Mouse (Mus musculus): ENCODE measurements at regions not wholly inside any gene's neighbourhood (a gene's known extent, or its start where the extent isn't known, plus 50 kb on each side); places are given as distances from the start of the nearest gene placed in this dataset.

DNA sequence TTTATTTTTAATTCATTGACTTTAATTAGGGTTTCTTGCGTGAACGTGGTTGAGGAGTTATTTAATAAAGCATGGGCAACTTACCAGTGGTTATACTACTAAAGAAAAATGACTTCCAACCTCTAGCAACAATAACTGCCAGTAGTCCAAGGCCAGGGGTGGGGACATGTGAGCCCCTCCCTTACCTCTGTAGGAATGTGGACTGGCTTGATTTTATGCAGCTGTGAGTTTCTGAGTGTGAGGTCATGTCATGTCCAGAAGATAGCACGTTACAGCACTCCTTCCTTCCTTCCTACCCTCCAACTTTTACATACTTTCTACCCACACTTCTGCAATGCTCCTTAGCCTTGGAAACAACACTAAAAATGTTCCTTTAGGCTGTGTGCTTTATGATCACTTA lies 63.6 kb upstream of the Cd93 start:
- Histone ChIP-seq H3K27me3 (ENCODE audit: control insufficient read depth, insufficient read depth, low read length) (no peaks in the 10 kb centered on the region), H3K27ac (ENCODE audit: low read depth, low read length) (no peak overlapping the region), H3K36me3 (ENCODE audit: control insufficient read depth, insufficient read depth, low read length) (no peaks in the 10 kb centered on the region), H3K4me1 (ENCODE audit: control insufficient read depth, insufficient read depth, low read length) (no peaks in the 10 kb centered on the region), H3K4me3 (ENCODE audit: low read depth, low read length) (no peak overlapping the region), H3K9me3 (ENCODE audit: control insufficient read depth, low read length) (no peaks in the 10 kb centered on the region), H3K9ac (ENCODE audit: low read length) (no peak overlapping the region), H3K4me2 (ENCODE audit: low read depth) (no peak overlapping the region)
- DNase-seq (ENCODE audit: low spot score) = no peak
- 82% methylated on average over 3 of the region's 3 CpGs for WGBS
- ATAC-seq (ENCODE audit: insufficient read depth, low FRiP score, low TSS enrichment) = no peak

DNA sequence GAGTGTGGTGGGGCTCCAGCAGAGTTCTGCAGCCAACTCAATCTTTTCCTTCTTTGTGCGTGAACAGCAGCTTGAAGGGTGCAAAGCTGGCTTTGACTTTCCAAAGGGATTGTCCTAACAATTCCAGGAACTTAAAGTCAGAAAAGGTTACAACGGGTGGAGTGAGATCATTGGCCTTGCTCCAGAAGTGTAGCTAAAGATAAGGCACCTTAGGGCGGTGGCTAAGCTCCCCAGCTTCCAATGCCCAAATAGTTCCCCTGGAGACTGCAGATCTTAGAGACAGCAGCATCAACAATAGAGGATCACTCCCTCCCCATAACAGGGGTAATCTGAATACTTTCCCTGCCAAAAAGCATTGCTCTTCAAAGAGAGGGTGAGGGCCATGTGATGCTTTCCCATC lies 62.3 kb upstream of the Cd93 start:
- no peak for DNase-seq (ENCODE audit: low spot score)
- Histone ChIP-seq H3K4me1 (ENCODE audit: control insufficient read depth, insufficient read depth, low read length) (no peaks in the 10 kb centered on the region), H3K27me3 (ENCODE audit: control insufficient read depth, insufficient read depth, low read length) (no peaks in the 10 kb centered on the region), H3K4me2 (ENCODE audit: low read depth) (no peak overlapping the region), H3K4me3 (ENCODE audit: low read depth, low read length) (no peak overlapping the region), H3K27ac (ENCODE audit: low read depth, low read length) (no peak overlapping the region), H3K9ac (ENCODE audit: low read length) (no peak overlapping the region), H3K36me3 (ENCODE audit: control insufficient read depth, insufficient read depth, low read length) (no peaks in the 10 kb centered on the region), H3K9me3 (ENCODE audit: control insufficient read depth, low read length) (no peaks in the 10 kb centered on the region)
- ATAC-seq (ENCODE audit: insufficient read depth, low FRiP score, low TSS enrichment) = no peak
- 86% methylated on average over 3 of the region's 3 CpGs for WGBS

DNA sequence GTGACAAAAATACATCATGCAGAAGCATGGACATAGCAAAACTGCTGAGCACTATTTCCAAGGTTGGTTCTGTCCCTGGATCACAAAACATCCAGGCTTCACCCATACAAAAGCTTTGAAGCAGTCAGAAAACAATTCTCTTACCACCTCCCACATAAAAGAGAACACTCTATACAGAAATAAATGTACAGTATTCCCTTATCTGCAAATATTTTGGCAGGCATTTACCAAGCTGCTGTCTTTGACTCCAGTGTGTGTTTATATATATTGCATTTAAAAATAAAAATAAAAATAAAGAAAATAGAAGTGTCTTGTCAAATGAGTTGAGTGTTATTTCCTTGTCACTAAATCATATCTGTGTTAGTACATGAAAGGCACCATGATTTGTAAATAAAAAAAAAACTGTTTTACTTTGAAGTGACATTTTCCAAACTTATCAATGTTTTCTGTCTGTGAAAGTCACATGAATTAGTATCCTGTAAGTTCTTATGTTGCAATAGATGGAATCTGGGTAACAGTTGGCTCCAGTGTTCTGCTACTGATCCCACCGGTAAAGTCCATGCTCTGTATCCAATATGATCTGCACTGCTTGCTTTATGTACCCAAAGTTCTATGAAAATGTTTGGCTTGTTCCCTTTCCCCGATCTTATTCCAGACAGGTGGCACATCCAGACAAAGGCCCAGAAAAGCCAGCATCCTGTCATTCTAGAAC lies 59.9 kb upstream of the Cd93 start:
- Histone ChIP-seq H3K36me3 (ENCODE audit: control insufficient read depth, insufficient read depth, low read length) (no peaks in the 10 kb centered on the region), H3K4me1 (ENCODE audit: control insufficient read depth, insufficient read depth, low read length) (no peaks in the 10 kb centered on the region), H3K4me3 (ENCODE audit: low read depth, low read length) (no peak overlapping the region), H3K9ac (ENCODE audit: low read length) (no peak overlapping the region), H3K27me3 (ENCODE audit: control insufficient read depth, insufficient read depth, low read length) (no peaks in the 10 kb centered on the region), H3K4me2 (ENCODE audit: low read depth) (no peak overlapping the region), H3K27ac (ENCODE audit: low read depth, low read length) (no peak overlapping the region), H3K9me3 (ENCODE audit: control insufficient read depth, low read length) (no peaks in the 10 kb centered on the region)
- no peak for DNase-seq (ENCODE audit: low spot score)
- 95% methylated on average over 2 of the region's 2 CpGs for WGBS
- no peak for ATAC-seq (ENCODE audit: insufficient read depth, low FRiP score, low TSS enrichment)

DNA sequence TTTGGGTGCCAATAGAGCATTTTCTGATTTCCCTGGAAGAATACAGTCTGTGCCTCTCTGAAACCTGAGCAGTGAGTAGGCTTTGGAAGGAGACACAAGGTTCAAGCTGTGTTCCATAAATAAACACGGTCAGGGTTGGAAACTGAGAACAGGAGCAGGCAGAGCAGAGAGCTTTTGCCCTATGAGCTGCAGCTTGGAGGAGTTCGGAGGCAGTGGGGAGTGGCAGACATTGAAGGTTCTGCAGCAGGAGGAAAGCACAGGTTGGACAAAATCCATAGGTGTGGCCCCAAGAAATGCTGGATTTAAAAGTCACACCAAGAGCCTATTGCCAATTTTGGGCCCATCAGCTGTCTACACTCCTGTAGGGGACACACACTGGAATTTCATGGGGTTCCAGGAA lies 59.0 kb upstream of the Cd93 start:
- H3K27me3 ChIP-seq (ENCODE audit: control insufficient read depth, insufficient read depth, low read length) = no peaks in the 10 kb centered on the region
- no peak overlapping the region for H3K4me3 ChIP-seq (ENCODE audit: low read depth, low read length)
- H3K36me3 ChIP-seq (ENCODE audit: control insufficient read depth, insufficient read depth, low read length) = no peaks in the 10 kb centered on the region
- H3K9me3 ChIP-seq (ENCODE audit: control insufficient read depth, low read length) = no peaks in the 10 kb centered on the region
- no peak overlapping the region for H3K27ac ChIP-seq (ENCODE audit: low read depth, low read length)
- no peaks in the 10 kb centered on the region for H3K4me1 ChIP-seq (ENCODE audit: control insufficient read depth, insufficient read depth, low read length)
- ATAC-seq (ENCODE audit: insufficient read depth, low FRiP score, low TSS enrichment) = no peak
- 62% methylated on average over 2 of the region's 2 CpGs for WGBS
- no peak overlapping the region for H3K9ac ChIP-seq (ENCODE audit: low read length)
- DNase-seq (ENCODE audit: low spot score) = no peak
- H3K4me2 ChIP-seq (ENCODE audit: low read depth) = no peak overlapping the region

DNA sequence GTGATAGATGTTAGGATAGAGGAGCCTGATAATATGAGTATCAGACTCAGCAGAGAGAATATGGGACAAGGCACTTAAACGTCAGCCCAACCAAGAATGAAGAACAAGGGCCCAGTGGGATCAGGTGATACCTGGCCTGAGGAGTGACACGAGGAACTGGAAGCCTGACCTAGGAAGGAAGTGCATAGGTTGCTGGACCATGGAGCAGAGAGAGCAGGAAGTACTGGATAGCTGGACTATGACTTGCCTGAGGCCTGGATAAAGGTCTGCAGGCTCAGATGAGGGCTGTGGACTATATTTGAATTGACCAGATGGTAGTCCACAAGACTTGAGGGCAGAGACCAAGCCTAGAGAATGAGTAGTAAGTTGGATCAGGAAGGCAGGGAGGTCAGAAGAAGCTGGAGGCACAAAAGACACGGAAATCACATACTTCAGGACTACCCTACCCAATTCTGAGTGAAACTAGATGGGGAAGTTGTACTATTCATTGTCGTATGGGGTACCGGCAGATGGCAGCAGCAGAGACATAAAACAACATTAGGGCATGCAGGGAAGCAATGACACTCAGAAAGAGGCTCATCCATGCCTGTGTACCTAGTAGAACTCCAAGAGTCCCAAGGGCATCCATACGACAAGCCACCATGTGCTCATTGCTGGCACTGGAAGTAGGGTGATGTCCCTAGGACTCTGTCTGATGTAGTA lies 57.0 kb upstream of the Cd93 start:
- Histone ChIP-seq H3K27ac (ENCODE audit: low read depth, low read length) (no peak overlapping the region), H3K9me3 (ENCODE audit: control insufficient read depth, low read length) (no peaks in the 10 kb centered on the region), H3K4me3 (ENCODE audit: low read depth, low read length) (no peak overlapping the region), H3K4me1 (ENCODE audit: control insufficient read depth, insufficient read depth, low read length) (no peaks in the 10 kb centered on the region), H3K27me3 (ENCODE audit: control insufficient read depth, insufficient read depth, low read length) (no peaks in the 10 kb centered on the region), H3K4me2 (ENCODE audit: low read depth) (no peak overlapping the region), H3K36me3 (ENCODE audit: control insufficient read depth, insufficient read depth, low read length) (no peaks in the 10 kb centered on the region), H3K9ac (ENCODE audit: low read length) (no peak overlapping the region)
- DNase-seq (ENCODE audit: low spot score) = no peak
- 84% methylated on average over 6 of the region's 6 CpGs for WGBS
- no peak for ATAC-seq (ENCODE audit: insufficient read depth, low FRiP score, low TSS enrichment)

DNA sequence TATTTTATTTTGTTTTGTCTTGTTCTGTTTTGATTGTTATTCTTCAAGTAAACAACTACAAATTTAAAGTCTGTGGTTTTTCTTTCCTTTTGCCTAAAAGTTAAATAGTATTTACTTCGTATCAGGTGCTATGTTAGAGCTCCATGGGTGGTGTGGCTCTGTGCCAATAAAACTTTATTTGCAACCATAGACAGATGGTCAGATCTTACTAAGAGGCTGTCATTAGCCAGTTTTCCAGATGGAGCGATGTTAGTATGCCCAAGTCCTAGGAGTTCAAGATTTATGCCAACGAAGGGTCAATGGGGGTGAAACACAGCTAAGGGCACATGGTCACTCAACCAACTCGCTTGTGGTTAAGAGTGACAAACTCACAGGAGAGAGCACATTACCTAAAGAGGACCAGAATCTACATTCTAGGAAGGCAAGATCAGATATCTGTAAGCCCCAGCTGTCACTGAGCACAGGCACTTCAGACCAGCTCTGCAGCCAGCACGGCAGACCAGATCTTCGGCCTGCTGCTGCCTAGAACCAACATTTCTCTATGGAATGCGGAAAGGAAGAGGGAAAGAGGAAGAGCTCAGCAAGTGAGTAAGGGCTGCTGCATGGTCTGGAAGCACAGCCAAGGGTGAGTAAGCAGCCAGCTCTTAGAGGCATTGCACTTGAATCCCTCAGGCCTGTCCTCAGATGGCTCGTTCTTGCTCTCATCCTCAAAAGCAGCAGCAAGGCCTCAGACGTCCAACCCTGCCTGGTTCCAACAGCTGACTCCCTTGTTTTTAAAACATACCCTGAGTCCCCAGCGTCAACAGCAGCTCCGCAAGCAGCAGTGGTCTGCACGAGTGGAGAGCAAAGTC lies 54.3 kb upstream of the Cd93 start:
- 78% methylated on average over 12 of the region's 12 CpGs for WGBS
- H3K27me3 ChIP-seq (ENCODE audit: control insufficient read depth, insufficient read depth, low read length) = no peaks in the 10 kb centered on the region
- H3K4me1 ChIP-seq (ENCODE audit: control insufficient read depth, insufficient read depth, low read length) = no peaks in the 10 kb centered on the region
- no peak overlapping the region for H3K9ac ChIP-seq (ENCODE audit: low read length)
- H3K4me2 ChIP-seq (ENCODE audit: low read depth) = no peak overlapping the region
- H3K36me3 ChIP-seq (ENCODE audit: control insufficient read depth, insufficient read depth, low read length) = no peaks in the 10 kb centered on the region
- H3K4me3 ChIP-seq (ENCODE audit: low read depth, low read length) = no peak overlapping the region
- ATAC-seq (ENCODE audit: insufficient read depth, low FRiP score, low TSS enrichment) = no peak
- no peak for DNase-seq (ENCODE audit: low spot score)
- no peak overlapping the region for H3K27ac ChIP-seq (ENCODE audit: low read depth, low read length)
- H3K9me3 ChIP-seq (ENCODE audit: control insufficient read depth, low read length) = no peaks in the 10 kb centered on the region

DNA sequence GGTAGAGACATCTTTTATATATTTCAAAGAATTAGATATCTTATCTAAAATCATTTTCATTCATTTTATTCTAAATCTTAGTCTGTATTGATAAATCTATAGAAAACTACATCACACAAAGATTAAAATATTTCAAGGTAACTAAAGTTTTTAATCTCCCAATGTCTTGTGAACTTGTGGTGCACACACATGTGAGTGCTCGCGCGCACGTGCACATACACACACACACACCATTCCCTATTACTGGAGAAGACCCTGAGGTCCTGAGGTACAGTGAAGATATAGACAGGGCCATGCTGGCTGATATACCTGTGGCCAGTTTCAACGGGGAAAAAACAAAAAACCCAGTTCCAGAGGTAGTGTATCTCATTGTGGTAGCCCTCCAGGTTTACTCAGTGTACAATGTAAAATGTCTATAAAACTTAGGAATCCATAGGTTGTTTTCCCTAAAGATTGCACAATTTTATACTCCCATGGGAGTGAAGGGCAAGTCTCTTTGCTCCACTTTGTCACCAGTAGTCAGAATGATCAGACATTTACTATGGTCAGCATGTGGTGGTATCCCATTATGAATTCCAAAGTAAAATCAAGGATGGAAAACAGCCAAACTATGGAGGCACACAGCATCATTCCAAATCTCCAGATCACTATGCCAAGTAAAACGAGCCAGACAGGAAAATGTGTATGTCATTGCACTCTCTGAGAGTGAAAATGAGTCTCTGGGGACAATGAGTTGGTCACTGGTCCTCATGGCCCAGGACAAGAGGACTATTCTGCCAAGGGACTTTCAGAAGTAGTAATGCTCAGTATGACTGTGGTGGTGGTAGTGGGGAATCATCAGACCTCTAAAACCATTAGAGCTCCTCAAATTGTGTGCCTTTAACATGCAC lies 53.0 kb upstream of the Cd93 start:
- H3K36me3 ChIP-seq (ENCODE audit: control insufficient read depth, insufficient read depth, low read length) = no peaks in the 10 kb centered on the region
- DNase-seq (ENCODE audit: low spot score) (no peak), ATAC-seq (ENCODE audit: insufficient read depth, low FRiP score, low TSS enrichment) (no peak)
- WGBS = 87% methylated on average over 6 of the region's 6 CpGs
- no peaks in the 10 kb centered on the region for H3K9me3 ChIP-seq (ENCODE audit: control insufficient read depth, low read length)
- H3K27ac ChIP-seq (ENCODE audit: low read depth, low read length) = no peak overlapping the region
- H3K27me3 ChIP-seq (ENCODE audit: control insufficient read depth, insufficient read depth, low read length) = no peaks in the 10 kb centered on the region
- no peak overlapping the region for H3K4me3 ChIP-seq (ENCODE audit: low read depth, low read length)
- H3K4me1 ChIP-seq (ENCODE audit: control insufficient read depth, insufficient read depth, low read length) = no peaks in the 10 kb centered on the region
- no peak overlapping the region for H3K4me2 ChIP-seq (ENCODE audit: low read depth)
- no peak overlapping the region for H3K9ac ChIP-seq (ENCODE audit: low read length)

DNA sequence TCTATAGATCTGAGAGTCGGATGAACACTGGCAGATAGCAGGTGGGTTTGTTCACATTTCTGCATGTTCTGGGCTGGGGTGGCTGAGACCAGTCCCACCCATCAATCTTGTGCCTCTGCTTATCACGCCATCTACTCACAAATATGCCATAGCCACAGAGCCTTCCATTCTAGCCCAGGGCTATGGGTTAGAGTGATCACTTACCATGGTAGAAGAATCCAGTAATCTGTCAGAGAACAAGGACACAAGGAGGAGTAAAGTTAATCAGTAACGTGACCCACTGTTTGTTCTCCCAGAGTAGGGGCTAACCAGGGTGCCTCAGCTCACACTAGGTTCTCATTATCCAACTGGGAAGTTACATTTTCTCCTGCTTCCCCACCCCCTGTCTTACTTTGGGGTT lies 52.1 kb upstream of the Cd93 start:
- H3K27me3 ChIP-seq (ENCODE audit: control insufficient read depth, insufficient read depth, low read length) = no peaks in the 10 kb centered on the region
- no peaks in the 10 kb centered on the region for H3K9me3 ChIP-seq (ENCODE audit: control insufficient read depth, low read length)
- WGBS = 60% methylated on average over 3 of the region's 3 CpGs
- no peak overlapping the region for H3K27ac ChIP-seq (ENCODE audit: low read depth, low read length)
- no peak overlapping the region for H3K4me3 ChIP-seq (ENCODE audit: low read depth, low read length)
- DNase-seq (ENCODE audit: low spot score) (no peak), ATAC-seq (ENCODE audit: insufficient read depth, low FRiP score, low TSS enrichment) (no peak)
- no peaks in the 10 kb centered on the region for H3K4me1 ChIP-seq (ENCODE audit: control insufficient read depth, insufficient read depth, low read length)
- H3K36me3 ChIP-seq (ENCODE audit: control insufficient read depth, insufficient read depth, low read length) = no peaks in the 10 kb centered on the region
- H3K4me2 ChIP-seq (ENCODE audit: low read depth) = no peak overlapping the region
- no peak overlapping the region for H3K9ac ChIP-seq (ENCODE audit: low read length)

Data from neural tube, embryonic 11.5 days (tissue).